Mouse (Mus musculus): ENCODE measurements around the gene Smim20. TPM values are rescaled to one million over a fixed set of nuclear protein-coding genes. Genes with fewer than 3 reads are reported as not detected.

The Smim20 gene
- total RNA-seq, 1 experiment from 2014 or later, result 60.2 TPM

Other genes starting within 250 kb of the Smim20 start
- gene Slc34a2, start 229.0 kb upstream of the Smim20 start, total RNA-seq (2017), result not detected in 2 replicates
- gene Sel1l3, start 53.2 kb upstream of the Smim20 start, total RNA-seq (2017), result not detected in 2 replicates
- gene Rbpj, start 199.1 kb downstream of the Smim20 start, total RNA-seq (2017), result 41.7 and 51.3 TPM in 2 replicates

All from common myeloid progenitor, adult 5-6 weeks (primary cell).